Mouse (Mus musculus): Measurements from ENCODE around the gene Ccdc125. TPM values are rescaled to one million over a fixed set of nuclear protein-coding genes. Genes with fewer than 3 reads are reported as not detected.

The Ccdc125 gene
- under 1 TPM; 0.26 to 0.51 (median 0.46) TPM for total RNA-seq (2022)

DNA sequence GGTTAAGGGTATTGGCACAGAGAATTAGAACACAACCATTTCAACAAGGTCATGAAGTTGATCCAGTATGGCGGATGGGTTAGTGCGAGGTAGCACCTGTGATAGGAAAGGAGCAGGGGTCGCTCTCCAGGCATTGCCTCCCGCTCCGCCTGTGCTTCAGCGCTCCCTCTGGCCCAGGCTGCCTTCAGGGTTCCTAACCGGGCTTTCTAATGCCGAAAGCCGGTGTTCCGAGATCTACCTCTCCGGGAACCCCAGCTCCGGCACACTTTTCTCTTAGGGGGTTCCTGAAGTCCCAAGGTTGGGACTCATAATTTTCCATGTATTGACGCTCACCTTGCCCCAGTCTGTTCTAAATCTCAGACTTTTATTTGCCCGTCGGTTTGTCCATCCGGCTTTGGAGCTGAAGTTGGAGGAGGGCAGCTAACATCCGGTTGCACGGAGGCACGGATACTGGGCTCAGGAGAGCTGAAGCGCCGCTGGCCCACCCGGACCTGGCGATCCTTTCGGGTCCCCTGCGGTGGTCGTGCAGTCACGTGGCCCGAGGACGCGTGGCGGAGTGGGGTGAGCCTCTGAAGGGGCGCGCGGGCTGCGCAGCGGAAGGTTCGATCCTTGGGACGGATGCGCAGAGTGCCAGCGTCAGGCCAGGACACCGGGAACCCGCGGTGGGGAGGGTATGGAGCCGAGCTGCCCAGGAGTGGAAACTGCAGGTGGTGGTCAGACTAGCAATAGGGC, at the start of gene Ccdc125:
Gene Ccdc125 (plus strand): TSS at position 427 of the 732 bp plus-strand sequence.
- no peak for DNase-seq (ENCODE audit: low spot score in 2 of 2)

DNA sequence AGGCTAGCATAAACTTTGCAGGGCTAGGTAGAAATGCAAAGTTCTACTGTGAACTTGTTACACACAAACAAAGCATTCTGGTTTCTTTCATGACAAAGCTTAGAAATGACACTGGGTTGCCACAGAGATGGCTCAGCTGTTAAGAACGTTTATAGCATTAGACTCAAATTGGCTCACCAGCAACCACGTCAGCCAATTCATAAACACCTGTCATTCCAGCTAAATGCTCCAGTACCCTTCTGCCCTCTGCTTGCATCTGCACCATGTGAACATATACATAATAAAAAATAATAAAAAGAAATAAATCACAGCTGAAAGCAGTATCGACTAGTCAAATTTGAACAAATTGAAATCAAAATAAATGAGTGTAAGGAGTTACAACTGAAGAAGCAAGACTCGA, 47.3 kb upstream of the Ccdc125 start:
- no peak for DNase-seq (ENCODE audit: low spot score in 2 of 2)

DNA sequence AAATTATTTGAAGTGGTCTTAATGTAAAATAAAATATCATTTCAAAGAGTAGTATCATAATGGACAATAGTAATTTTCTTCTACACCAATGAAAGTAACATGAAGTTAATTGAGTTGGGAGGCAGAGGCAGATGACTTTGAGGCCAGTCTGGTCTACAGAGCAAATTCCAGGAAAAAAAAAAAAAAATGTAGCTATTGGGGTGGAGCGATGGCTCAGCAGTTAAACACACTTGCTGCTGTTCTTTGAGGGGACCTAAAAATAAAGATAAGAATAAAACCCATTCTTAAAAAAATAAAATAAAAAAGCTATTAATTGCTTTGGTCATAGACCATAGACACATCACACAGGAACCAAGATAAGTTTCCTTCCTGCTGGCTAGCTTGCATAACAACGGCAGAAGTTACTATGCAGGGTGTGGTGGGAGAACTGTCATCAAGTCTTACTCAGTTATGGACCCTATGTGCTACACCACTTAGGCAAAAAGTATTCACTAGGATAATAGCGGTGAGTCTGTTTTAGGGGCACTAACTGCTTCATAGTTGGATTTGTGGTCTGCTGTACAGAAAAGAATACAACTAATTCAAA, 35.3 kb upstream of the Ccdc125 start:
- DNase-seq (ENCODE audit: low spot score in 2 of 2) = no peak

DNA sequence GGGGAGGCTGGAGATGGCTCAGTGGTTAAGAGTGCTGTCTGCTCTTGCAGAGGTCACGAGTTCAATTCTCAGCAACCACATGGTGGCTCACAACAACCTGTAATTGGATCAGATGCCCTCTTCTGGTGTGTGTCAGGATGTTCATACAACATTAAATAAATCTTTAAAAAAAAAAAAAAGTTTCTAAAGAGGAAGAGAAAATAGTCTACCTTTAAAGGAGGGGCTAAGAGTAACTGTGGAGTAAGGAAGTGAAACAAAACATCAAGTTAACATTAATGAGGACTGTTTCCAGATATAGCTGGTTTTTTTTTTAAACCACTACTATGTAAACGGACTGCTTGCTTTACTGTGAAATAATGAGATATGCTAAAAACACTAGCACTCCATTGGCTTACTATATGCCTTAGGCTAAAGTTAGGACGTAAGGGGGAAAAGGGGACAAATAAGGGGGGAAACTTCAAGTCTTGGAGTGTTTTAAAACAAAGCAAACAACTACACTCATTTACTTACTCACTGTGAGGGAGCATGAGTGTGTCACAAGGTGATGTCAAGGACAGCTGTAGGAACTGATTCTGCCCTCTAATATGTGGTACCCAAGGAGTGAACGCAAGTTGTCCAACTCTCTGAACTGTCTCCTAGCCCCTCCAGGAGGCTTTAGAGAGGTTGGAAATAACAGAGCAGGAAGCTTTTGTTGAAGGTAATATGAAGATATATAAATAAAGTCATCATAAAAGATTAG, 26.9 kb upstream of the Ccdc125 start:
- DNase-seq (ENCODE audit: low spot score in 2 of 2) = no peak

DNA sequence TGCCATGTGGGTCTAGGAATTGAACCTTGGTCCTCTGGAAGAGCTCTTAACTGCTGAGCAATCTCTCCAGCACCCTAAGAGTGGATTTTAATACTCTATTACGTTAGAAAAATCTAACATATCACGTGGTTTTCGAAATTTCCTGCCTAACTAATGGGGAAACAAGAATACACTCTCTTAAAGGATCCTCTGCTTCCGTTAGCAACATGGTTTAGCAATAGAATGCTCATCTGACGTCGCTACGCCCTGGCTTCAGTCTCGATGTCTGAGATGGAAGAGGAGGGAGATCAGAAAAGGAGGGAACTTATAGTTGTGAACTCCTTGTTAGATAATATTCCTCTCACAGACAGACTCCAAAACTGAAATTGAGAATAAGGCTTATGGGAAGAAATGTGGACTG, 21.3 kb upstream of the Ccdc125 start:
- no peak for DNase-seq (ENCODE audit: low spot score in 2 of 2)

DNA sequence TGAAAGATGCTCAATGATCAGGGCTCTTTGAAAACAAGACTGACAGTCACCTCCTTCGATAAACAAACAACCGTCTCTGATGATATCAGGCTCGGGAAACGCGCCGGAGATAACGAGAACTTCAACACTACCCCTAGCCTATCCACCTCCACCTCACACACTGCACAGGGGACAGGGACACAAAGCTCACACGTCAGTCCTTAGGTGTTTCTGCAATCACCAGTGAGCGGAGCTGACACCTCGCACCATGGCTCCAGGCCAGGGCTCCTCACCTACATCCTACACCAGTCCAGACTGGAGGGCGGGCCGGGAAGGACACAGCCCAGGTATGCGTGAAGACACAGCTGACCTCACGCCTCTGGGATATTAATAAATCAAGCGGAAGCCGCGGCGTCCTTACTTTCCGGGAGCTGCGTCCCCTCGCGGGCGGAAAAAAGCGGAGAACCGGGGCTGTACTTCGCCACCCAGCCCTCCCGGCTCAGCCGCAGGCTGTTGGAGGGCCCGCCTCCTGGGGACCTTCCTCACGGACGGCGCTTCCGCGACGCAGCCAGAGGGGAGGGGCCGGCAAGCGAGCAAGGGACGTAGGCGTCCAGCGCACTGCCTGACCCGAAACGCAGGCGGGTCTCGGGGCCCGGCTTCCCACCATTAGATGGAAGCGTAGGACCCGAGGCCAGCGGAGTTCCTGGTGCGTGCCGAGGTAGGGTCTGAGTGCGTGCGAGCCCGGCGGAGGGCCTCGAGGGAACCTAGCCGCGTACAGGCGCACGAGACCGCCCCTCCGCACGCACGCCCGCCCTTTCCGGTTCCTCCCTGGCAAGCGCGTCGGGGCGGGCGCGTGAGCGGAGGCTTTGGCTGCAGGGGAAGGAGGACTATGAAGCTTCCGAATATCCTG, 18.7 kb upstream of the Ccdc125 start, which contains the start of the genes Ak6 and Rad17:
Gene Ak6 (plus strand): TSS at position 430 of the 889 bp plus-strand sequence.
Gene Rad17 (minus strand): TSS at position 502 of the 889 bp plus-strand sequence.
- DNase-seq (ENCODE audit: low spot score in 2 of 2) = peak; percentile 88 to 97

DNA sequence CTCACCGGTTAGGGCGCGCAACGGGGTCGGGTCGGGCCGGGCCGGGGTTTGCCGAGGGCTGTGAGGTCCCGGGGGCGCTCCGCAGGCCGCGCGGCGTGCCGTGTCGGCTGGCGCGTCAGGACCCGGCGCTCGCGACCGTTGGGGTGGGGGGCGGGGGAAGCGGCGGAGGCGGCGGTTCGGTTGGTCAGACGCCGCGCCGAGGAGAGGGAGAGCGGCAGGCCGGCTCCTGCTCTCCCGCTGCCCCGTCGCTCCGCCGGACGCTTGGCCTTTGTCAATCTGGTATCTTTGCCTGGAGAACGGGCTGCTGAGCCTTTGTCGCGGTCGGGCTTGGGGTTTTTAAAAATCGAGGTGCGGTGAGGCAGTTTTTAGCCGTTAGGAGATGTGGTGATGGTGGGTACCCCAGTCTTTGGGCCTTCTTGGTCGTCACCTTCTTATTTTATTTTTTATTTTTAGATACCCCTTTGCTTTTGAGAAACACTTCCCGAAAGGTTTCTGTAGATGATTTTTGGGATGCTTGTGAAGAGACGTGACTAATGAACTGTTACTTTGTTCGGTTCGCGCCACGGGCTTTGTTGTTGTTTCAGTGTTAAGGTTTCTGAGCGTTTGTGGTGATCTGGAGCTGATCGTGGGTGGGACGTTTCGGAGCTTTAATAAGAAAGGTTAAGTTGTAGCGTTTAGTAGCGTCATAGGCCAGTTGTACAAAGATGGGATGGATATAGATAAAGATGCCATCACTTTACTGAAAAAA, 17.9 kb upstream of the Ccdc125 start, which contains the start of gene Taf9:
Gene Taf9 (plus strand): TSS at position 141 of the 748 bp plus-strand sequence.
- no peak for DNase-seq (ENCODE audit: low spot score in 2 of 2)

DNA sequence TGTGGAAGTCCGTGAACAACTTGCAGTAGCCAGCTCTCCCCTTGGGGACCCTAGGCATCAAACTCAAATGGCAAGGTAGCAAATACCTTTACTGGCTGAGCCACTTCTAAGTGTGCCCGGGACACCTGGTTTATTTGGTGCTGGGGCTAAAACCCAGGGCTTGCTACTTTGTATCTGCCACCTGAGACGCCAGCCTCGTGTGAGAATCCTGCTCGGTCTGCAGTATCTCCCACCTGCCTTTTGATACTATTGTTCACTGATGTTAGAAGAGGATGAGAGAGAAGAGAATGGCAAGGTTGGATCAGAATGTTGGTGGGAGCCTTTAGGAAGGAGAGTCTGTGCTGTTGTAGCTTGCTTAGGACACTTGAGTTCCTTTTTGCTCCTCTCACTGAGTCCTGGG, 11.4 kb upstream of the Ccdc125 start:
- no peak for DNase-seq (ENCODE audit: low spot score in 2 of 2)

DNA sequence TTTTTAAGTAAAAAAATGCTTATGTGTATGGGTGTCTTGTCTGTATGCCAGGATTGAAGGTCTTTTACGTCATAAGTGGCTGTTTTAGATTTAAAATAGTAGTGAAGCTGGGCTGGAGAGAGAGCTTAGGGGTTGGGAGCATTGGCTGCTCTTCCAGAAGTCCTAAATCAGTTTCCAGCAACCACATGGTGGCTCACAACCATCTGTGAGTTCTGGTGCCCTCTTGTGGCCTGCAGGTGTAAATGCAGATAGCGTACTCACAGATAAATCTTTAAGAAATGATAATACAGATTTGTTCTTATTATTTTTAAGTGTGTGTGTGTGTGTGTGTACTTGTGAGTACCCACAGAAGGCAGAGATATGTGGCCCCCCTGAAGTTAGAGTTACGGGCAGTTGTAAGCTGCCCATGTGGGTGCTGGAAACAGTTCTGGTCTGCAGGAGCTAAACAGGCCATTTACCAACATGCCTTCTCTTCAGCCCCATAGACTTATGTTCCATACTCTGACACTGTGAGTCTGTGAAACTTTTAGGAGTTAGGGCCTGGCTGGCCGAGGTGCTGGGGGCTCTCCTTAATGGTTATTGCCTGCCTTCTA, 9.6 kb upstream of the Ccdc125 start:
- DNase-seq (ENCODE audit: low spot score in 2 of 2) = no peak

DNA sequence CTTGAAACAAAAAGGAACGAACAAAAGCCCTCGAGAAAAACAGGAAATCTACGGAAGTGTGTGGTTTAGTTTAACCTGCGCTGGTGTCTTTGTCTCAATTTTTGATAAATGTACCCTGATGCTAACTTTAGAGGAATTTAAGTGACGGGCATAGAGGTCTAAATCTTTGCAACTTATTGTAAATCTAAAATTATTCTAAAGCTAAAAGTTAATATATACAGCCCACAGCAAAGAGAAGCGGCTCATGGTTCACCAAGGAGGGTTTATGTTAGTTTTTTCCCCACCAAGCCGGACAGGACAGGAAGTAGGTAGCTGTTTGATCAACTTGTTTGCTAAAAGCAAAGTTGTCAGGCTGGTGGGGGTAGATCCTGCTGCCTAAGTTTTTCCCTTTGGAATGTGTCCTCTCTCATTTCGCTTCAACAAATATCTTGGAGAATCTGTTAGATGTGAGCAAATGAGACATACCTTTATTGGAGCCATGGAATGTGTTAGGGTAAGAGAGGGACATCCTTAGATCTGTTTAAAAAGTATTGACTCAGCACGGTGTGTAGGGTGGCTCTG, 744 bp downstream of the Ccdc125 start:
- no peak for DNase-seq (ENCODE audit: low spot score in 2 of 2)

DNA sequence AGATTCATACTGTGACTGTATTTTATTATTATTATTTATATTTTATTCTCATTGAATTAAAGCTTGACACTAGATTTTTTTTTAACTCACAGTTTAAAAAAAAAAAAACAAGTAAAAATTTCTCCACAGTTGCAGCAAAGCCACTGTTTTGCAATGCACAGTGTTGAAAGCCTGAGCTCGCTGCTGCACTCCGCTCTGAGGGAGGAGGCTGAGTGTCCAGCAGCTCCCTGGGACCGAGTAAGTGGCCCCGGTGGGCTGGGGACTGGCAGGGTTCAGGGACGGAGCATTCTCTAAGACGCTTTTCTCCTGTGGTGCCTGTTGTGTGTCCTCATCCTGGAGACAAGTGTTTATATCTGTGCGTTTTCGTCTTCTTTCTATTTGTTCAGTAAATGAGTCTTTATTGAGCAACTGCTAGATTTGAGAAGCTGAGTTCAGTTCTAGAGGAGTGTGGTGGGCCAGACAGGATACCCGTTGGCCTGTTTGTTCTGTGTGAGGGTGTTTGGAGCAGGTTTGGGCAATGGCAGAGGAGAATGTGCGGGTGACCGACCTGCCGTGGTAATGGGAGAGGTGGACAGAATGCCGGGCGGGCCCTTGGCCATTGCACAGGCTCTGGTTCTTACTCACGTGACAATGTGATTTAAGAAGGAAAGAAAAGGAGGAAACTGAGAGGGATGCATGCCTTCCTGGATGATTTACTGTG, 6.6 kb downstream of the Ccdc125 start:
- DNase-seq (ENCODE audit: low spot score in 2 of 2) = no peak

DNA sequence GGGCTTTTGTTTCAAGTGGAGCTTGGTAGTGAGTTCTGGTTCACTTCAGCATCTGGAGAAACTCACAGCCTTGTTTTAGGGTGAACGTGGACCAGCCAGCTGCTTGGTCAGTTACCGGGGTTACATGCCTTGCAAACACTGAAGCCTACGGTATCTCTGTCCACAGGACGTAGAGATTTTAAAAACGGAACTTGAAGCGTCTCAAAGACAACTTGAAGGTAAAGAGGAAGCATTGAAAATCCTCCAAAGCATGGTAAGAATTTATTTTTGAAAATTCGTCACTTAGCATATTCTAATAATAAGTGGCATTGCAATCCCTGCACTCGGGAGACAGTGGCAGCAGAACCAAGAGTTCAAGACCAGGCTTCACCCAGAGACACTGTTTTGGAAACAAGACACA, 12.1 kb downstream of the Ccdc125 start:
- no peak for DNase-seq (ENCODE audit: low spot score in 2 of 2)

DNA sequence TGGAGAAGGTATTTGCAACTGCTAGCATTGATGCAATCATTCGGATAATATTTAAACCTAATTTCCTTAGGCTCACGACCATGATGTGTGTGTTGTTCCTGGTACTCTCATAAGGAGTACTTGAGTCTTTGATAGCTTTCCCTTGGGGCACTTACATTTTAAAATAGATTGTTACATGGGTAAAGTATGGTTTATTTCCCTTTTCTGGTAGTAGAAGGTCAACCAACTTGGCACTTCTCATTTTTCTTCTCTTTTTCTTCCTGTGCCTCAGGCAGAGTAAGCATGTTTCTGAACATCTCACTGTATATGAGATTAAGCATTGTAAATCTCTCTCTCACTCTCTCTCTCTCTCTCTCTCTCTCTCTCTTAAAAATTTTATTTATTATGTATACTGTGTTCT, 13.3 kb downstream of the Ccdc125 start:
- DNase-seq (ENCODE audit: low spot score in 2 of 2) = no peak

DNA sequence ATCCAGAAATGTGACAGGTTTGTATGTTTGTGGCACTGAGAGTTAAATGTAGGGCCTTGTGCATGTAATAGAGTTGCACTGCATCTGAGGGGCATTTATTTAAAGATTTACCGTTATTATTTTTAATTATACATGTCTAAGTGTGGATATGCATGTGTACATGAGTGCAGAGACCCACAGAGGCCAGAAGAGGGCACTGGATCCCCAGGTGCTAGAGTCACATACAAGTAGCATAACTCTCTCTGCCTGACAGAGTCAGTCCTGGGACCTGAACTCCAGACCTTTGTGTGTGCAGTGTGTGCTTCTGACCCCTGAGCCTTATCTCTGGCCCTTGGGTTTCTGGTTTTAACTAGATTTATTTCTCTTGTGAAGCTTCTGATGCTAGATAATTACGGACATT, 14.8 kb downstream of the Ccdc125 start:
- DNase-seq (ENCODE audit: low spot score in 2 of 2) = no peak

DNA sequence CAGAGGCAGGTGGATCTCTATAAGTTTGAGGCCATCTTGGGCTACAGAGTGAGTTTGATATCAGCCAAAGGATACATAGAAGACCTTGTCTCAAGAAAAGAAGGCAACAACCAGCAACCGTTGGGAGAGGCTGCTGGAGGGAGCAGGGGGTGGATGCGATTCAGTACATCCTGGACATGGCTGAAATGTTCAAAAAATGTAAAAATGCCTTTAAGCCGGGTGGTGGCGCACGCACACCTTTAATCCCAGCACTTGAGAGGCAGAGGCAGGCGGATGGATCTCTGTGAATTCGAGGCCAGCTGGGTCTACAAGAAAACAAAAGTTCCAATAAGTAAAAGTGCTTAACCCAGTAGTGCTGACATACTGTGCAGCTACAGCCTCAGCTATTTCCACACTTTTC, 18.0 kb downstream of the Ccdc125 start:
- no peak for DNase-seq (ENCODE audit: low spot score in 2 of 2)

DNA sequence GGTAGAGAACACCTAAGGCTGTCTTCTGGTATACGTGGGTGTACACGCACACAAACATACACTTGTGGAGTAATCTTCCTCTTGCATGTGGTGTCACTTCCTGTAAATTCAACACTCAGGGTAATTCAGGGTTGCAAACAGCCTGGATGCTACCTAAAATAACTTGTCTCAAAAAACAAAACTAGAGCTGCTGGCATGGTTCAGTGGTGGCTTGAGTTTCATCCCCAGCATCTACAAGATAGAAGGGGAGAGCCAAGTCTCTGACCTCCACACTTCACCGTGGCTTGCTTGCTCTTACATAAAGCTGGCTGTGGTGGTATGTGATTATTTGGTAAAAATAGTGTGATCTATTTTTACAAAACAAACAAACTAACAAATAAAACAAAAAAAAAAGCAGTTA, 28.0 kb downstream of the Ccdc125 start:
- DNase-seq (ENCODE audit: low spot score in 2 of 2) = no peak

DNA sequence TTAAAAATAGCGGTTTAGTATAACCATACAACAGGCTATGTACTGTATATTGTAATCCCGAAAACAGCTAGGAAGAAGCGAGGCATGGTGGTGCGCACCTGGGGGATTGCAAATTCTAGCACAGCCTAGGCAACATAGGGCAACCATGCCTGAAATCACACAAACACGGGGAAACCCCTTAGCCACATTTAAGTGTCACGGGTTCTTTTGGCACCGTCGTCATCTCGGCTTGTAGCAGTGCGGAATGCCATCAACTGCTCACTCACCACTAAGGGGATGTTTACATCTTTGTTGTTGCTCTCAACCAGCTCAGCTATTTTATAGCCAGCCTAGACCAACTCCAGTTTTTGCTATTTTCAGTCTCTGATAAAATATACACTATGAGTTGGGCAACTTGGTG, 29.3 kb downstream of the Ccdc125 start:
- DNase-seq (ENCODE audit: low spot score in 2 of 2) = no peak

DNA sequence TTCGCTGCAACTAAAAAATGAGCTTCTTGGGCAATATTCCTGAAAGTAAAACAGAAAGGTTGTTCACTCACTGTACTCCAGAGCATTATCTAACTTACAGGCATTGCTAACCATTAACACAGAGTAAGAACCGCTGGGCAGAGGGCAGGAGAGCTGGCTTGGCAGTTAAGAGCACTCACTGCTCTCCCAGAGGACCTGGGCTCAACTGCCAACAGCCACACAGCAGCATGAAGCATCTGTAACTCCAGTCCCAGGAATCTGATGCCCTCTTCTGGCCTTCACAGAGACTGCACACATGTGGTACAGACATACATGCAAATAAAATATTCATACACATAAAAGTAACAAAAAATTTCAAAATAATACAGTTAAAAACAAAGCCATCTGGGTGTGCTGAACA, 34.0 kb downstream of the Ccdc125 start:
- no peak for DNase-seq (ENCODE audit: low spot score in 2 of 2)

DNA sequence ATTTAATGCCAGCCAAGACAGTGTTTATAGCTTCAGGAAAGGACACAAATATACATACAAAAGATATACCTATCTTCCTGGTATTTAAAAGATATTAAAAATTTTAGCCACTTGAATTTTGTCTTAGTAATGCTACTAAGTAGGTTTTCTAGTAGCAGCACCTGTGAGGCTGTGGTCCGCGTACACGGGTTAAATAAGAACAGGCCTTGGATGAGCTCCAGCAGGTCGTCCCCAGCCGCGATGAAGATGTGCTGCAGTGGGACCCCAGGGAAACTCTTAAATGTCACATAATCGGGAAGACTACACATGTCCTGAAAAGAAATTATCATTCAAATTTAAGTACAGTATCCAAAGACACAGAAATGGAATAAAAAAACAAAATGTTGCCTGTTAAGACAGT, 36.7 kb downstream of the Ccdc125 start:
- DNase-seq (ENCODE audit: low spot score in 2 of 2) = no peak
